Mouse (Mus musculus) urinary bladder, postnatal 10 days (tissue): ENCODE measurements around the gene Zbtb43.

Experiments
- DNase-seq: peaks from one replicate; pipeline ENCODE4 v3.0.0; 2022; ENCODE audit warnings: low spot score

Gene Zbtb43

GRCm38 (mm10) chr2:33468466-33469097 lies at the start of gene Zbtb43:
Gene Zbtb43 (minus strand): TSS chr2:33468559.
- peak; percentile 84 for DNase-seq

- no peak for DNase-seq
Measured at GRCm38 (mm10) chr2:33515856-33516255, 47.5 kb upstream of the Zbtb43 start.

GRCm38 (mm10) chr2:33515431-33515830 lies 47.1 kb upstream of the Zbtb43 start:
- no peak for DNase-seq

GRCm38 (mm10) chr2:33510791-33511190 lies 42.4 kb upstream of the Zbtb43 start:
- no peak for DNase-seq

GRCm38 (mm10) chr2:33502602-33503001 lies 34.2 kb upstream of the Zbtb43 start:
- no peak for DNase-seq

GRCm38 (mm10) chr2:33498280-33498679 lies 29.9 kb upstream of the Zbtb43 start:
- DNase-seq = no peak

- DNase-seq = no peak
Measured at GRCm38 (mm10) chr2:33495654-33496053, 27.3 kb upstream of the Zbtb43 start.

- no peak for DNase-seq
Measured at GRCm38 (mm10) chr2:33492041-33492440, 23.7 kb upstream of the Zbtb43 start.

- DNase-seq = no peak
Measured at GRCm38 (mm10) chr2:33489565-33489964, 21.2 kb upstream of the Zbtb43 start.

GRCm38 (mm10) chr2:33487332-33487731 lies 19.0 kb upstream of the Zbtb43 start:
- no peak for DNase-seq

- DNase-seq = no peak
Measured at GRCm38 (mm10) chr2:33486866-33487265, 18.5 kb upstream of the Zbtb43 start.

- DNase-seq = no peak
Measured at GRCm38 (mm10) chr2:33477961-33478755, 9.8 kb upstream of the Zbtb43 start.

- DNase-seq = no peak
Measured at GRCm38 (mm10) chr2:33475961-33476360, 7.6 kb upstream of the Zbtb43 start.

- DNase-seq = no peak
Measured at GRCm38 (mm10) chr2:33467546-33468465, 553 bp downstream of the Zbtb43 start.

GRCm38 (mm10) chr2:33465966-33466365 lies 2.4 kb downstream of the Zbtb43 start:
- no peak for DNase-seq

- no peak for DNase-seq
Measured at GRCm38 (mm10) chr2:33465215-33465614, 3.1 kb downstream of the Zbtb43 start.

- no peak for DNase-seq
Measured at GRCm38 (mm10) chr2:33462066-33462465, 6.3 kb downstream of the Zbtb43 start.

GRCm38 (mm10) chr2:33461066-33461465 lies 7.3 kb downstream of the Zbtb43 start:
- no peak for DNase-seq

- DNase-seq = no peak
Measured at GRCm38 (mm10) chr2:33459660-33460059, 8.7 kb downstream of the Zbtb43 start.

GRCm38 (mm10) chr2:33456696-33457095 lies 11.7 kb downstream of the Zbtb43 start:
- no peak for DNase-seq

GRCm38 (mm10) chr2:33456242-33456641 lies 12.1 kb downstream of the Zbtb43 start:
- DNase-seq = no peak

GRCm38 (mm10) chr2:33455350-33455749 lies 13.0 kb downstream of the Zbtb43 start:
- DNase-seq = no peak
